Mouse (Mus musculus) forebrain, embryonic 12.5 days (tissue): ENCODE measurements around the gene Rhno1. TPM values are rescaled to one million over a fixed set of nuclear protein-coding genes. Genes with fewer than 3 reads are reported as not detected.

Experiments
- ATAC-seq: fragments of 200-750 bp; cut with Nextera tagmentation; 2 replicates; pipeline ENCODE4 v1.8.0; 2017; ENCODE audit warnings: moderate TSS enrichment; ENCODE audit not compliant: low FRiP score
- H3K27ac ChIP-seq: fragments of 300-500 bp; sonication (generic); 2 replicates; pipeline ENCODE4 v1.5.1; 2016; ENCODE audit warnings: mild to moderate bottlenecking
- H3K27me3 ChIP-seq: fragments of 300-500 bp; sonication (generic); 2 replicates; pipeline ENCODE4 v1.6.1; 2016; ENCODE audit warnings: mild to moderate bottlenecking
- H3K36me3 ChIP-seq: fragments of 300-500 bp; sonication (generic); replicated peaks from 2 replicates; pipeline ENCODE4 v1.6.1; 2016; ENCODE audit warnings: mild to moderate bottlenecking
- H3K4me1 ChIP-seq: fragments of 300-500 bp; sonication (generic); 2 replicates; pipeline ENCODE4 v1.6.1; 2016
- H3K4me2 ChIP-seq: fragments of 300-500 bp; sonication (generic); 2 replicates; pipeline ENCODE4 v1.6.1; 2016; ENCODE audit warnings: mild to moderate bottlenecking, moderate library complexity
- H3K4me3 ChIP-seq: fragments of 300-500 bp; sonication (generic); replicated peaks from 2 replicates; pipeline ENCODE4 v1.5.1; 2016; ENCODE audit warnings: mild to moderate bottlenecking
- H3K9ac ChIP-seq: fragments of 300-500 bp; sonication (generic); 2 replicates; pipeline ENCODE4 v1.6.1; 2016; ENCODE audit warnings: mild to moderate bottlenecking
- H3K9me3 ChIP-seq: fragments of 300-500 bp; sonication (generic); 2 replicates; pipeline ENCODE4 v1.6.1; 2016
- WGBS: fragments of 180-500 bp; shearing (Covaris S2); methylation state at CpG from one replicate; pipeline ENCODE4 v1.1.7; 2016; 5-methylcytosine and 5-hydroxymethylcytosine counted together
- polyA plus RNA-seq: library from polyadenylated mRNA; unstranded; fragments of >200 nt; fragmentation: Nextera tagmentation; extraction: Ambion mirVana; gene quantifications from 2 replicates; pipeline ENCODE4 v1.2.1, GENCODE M21; 2016

The Rhno1 gene
- polyA plus RNA-seq, 1 experiment from 2014 or later, result 183 TPM

DNA sequence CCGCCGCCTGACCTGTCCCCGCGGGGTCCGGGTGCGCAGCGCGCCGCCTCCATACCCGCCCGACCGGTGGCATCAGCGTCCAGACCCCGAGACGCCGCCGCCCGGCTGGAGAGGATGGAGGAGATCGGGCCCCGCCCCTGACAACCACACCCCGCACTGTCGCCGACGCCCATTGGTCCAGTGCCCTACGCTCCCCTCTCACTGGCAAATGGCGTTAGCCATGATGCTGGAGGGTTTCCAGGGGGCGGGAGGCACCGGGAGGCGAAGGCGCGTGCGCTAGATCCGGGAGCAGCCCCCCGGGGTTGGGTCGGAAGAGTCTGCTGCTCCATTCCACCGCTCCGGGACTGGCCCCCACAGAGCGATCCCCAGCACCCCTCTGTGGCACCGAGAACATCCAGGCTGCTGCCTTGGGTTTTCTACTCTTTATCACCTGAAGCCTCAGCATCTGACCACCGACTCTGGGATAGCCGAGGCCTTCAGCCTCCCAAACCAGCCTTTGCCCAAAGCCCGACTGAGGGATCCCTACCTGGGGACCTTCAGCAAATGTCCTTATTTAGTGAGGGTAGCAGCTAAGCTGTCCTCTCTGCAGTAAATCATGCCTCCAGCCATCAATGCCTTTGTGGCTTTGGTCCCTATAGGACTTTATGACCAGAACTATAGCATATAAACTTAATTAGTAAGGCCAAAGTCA is 6.8 kb downstream of the Rhno1 start, which contains the start of gene Tulp3:
TSS of gene Tulp3 (minus strand) at position 126 of the 691 bp plus-strand sequence.
- Histone ChIP-seq H3K9me3 (no peaks in the 10 kb centered on the region), H3K4me1 (peaks cover 35% of the 10 kb centered on the region), H3K9ac (peak within 1 kb of the TSS; percentile 80), H3K27ac (peak within 1 kb of the TSS; percentile 86), H3K27me3 (no peaks in the 10 kb centered on the region), H3K4me2 (peak within 1 kb of the TSS; percentile 82), H3K4me3 (peak within 1 kb of the TSS; percentile 77), H3K36me3 (peaks cover 23% of the 10 kb centered on the region)
- under 1% methylated on average over 42 of the region's 42 CpGs for WGBS
- ATAC-seq, result peak; percentile 99

- Histone ChIP-seq H3K9me3 (no peaks in the 10 kb centered on the region), H3K36me3 (peaks cover 29% of the 10 kb centered on the region), H3K4me2 (peak overlapping the region; percentile 82), H3K27ac (peak overlapping the region; percentile 86), H3K27me3 (no peaks in the 10 kb centered on the region), H3K4me1 (peaks cover 29% of the 10 kb centered on the region), H3K4me3 (peak overlapping the region; percentile 77), H3K9ac (peak overlapping the region; percentile 80)
- WGBS, result under 1% methylated on average over 28 of the region's 28 CpGs
- ATAC-seq, result peak; percentile 79
These were observed 7.5 kb downstream of the Rhno1 start for GRCm38 (mm10) chr6:128355201-128355681.

GRCm38 (mm10) chr6:128354140-128354539 is 8.6 kb downstream of the Rhno1 start:
- 39% methylated on average over 3 of the region's 3 CpGs for WGBS
- H3K36me3 ChIP-seq, result peaks cover 29% of the 10 kb centered on the region

GRCm38 (mm10) chr6:128349711-128350110 is 13.0 kb downstream of the Rhno1 start:
- H3K9me3 ChIP-seq, result no peaks in the 10 kb centered on the region
- peaks cover 8% of the 10 kb centered on the region for H3K36me3 ChIP-seq
- no peak overlapping the region for H3K27ac ChIP-seq
- H3K4me2 ChIP-seq, result no peak overlapping the region
- no peaks in the 10 kb centered on the region for H3K27me3 ChIP-seq
- H3K4me3 ChIP-seq, result no peak overlapping the region
- H3K4me1 ChIP-seq, result peaks cover 17% of the 10 kb centered on the region
- H3K9ac ChIP-seq, result no peak overlapping the region
- ATAC-seq, result no peak
- WGBS, result 60% methylated on average over 7 of the region's 7 CpGs

More at GRCm38 (mm10) chr6:128354140-128354539, 8.6 kb downstream of the Rhno1 start:
- no peak overlapping the region for H3K4me3 ChIP-seq
- H3K4me2 ChIP-seq, result peak overlapping the region; percentile 82; the same call in 1 of the 2 replicates
- no peak overlapping the region for H3K27ac ChIP-seq
- H3K9me3 ChIP-seq, result no peaks in the 10 kb centered on the region
- ATAC-seq, result no peak
- H3K9ac ChIP-seq, result no peak overlapping the region
- no peaks in the 10 kb centered on the region for H3K27me3 ChIP-seq
- peaks cover 25% of the 10 kb centered on the region for H3K4me1 ChIP-seq

GRCm38 (mm10) chr6:128346782-128347181 is 15.9 kb downstream of the Rhno1 start:
- no peak overlapping the region for H3K4me2 ChIP-seq
- H3K9me3 ChIP-seq, result no peaks in the 10 kb centered on the region
- peaks cover 20% of the 10 kb centered on the region for H3K36me3 ChIP-seq
- no peaks in the 10 kb centered on the region for H3K27me3 ChIP-seq
- H3K27ac ChIP-seq, result no peak overlapping the region
- peaks cover 6% of the 10 kb centered on the region; the same call in 1 of the 2 replicates for H3K4me1 ChIP-seq
- ATAC-seq, result no peak
- no peak overlapping the region for H3K9ac ChIP-seq
- WGBS, result 91% methylated on average over 6 of the region's 6 CpGs
- H3K4me3 ChIP-seq, result no peak overlapping the region

- Histone ChIP-seq H3K27me3 (no peaks in the 10 kb centered on the region), H3K27ac (no peak overlapping the region), H3K4me3 (no peak overlapping the region), H3K36me3 (peaks cover 17% of the 10 kb centered on the region), H3K4me2 (no peak overlapping the region), H3K9ac (no peak overlapping the region), H3K9me3 (no peaks in the 10 kb centered on the region), H3K4me1 (peaks cover 6% of the 10 kb centered on the region; the same call in 1 of the 2 replicates)
- WGBS, result 91% methylated on average over 10 of the region's 10 CpGs
- no peak for ATAC-seq
These were observed 17.1 kb downstream of the Rhno1 start for GRCm38 (mm10) chr6:128345623-128346022.

DNA sequence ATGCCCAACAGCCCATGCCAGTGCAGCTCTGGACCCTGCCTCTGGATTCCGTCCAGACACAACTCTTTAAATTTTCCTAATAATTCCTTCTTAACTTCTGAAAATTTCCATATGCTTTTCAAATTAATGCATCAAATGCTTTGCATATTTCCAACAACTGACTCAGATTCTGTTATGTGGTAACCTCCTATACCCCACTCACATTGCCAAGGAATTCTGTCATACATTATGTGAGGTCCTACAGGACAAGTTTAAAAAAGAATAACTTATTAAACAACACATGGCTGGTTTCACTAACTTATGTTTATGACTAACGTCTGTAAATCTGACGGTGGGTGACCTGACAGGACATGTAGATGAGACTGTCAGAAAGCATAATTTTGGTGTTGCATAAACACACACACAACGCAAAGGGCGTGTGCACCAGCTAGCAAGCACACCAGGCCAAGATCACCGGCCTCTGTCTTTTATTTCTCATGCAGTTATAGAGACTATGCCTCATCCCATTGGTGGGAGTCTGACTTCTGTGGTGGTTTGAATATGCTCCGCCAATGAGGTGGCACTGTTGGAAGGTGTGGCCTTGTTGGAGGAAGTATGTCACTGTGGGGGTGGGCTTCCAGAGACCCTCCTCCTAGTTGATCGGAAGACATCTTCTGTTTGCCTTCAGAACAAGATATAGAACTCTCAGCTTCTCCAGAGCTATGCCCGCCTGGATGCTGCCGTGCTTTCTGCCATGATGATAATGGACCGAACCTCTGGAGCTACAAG is 20.6 kb downstream of the Rhno1 start:
- Histone ChIP-seq H3K27ac (no peak overlapping the region), H3K27me3 (no peaks in the 10 kb centered on the region), H3K4me2 (no peak overlapping the region), H3K9me3 (no peaks in the 10 kb centered on the region), H3K9ac (no peak overlapping the region), H3K36me3 (peaks cover 13% of the 10 kb centered on the region; the same call in 1 of the 2 replicates), H3K4me3 (no peak overlapping the region), H3K4me1 (peaks cover 10% of the 10 kb centered on the region)
- WGBS, result 95% methylated on average over 11 of the region's 11 CpGs
- ATAC-seq, result no peak

DNA sequence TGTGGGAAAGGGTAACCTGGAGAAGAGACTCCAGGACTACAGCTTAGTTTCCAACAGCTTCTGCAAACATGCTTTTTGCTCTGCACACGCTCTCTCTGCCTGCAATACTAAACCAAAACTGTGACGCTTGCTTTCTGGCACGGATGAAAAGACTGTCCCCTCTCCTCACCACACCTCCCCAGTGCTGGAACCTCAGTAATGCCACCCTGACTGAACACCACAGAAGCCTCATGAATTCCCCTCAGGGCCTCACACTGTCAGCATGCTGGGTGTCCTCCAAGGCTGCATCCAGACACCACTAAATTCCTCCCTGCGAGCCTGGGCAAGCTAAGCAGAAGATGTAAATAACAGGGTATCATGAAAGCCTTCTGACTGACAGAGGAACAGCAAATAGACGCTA is 23.8 kb downstream of the Rhno1 start:
- Histone ChIP-seq H3K27ac (no peak overlapping the region), H3K4me2 (no peak overlapping the region), H3K4me1 (peaks cover 17% of the 10 kb centered on the region), H3K9ac (no peak overlapping the region), H3K4me3 (no peak overlapping the region), H3K36me3 (peaks cover 35% of the 10 kb centered on the region), H3K9me3 (no peaks in the 10 kb centered on the region), H3K27me3 (no peaks in the 10 kb centered on the region)
- no peak for ATAC-seq
- 57% methylated on average over 5 of the region's 5 CpGs for WGBS

GRCm38 (mm10) chr6:128337467-128337866 is 25.2 kb downstream of the Rhno1 start:
- WGBS, result 77% methylated on average over 7 of the region's 7 CpGs
- Histone ChIP-seq H3K27me3 (no peaks in the 10 kb centered on the region), H3K9me3 (no peaks in the 10 kb centered on the region), H3K4me2 (no peak overlapping the region), H3K4me1 (peaks cover 17% of the 10 kb centered on the region), H3K9ac (no peak overlapping the region), H3K27ac (no peak overlapping the region), H3K36me3 (peaks cover 44% of the 10 kb centered on the region), H3K4me3 (no peak overlapping the region)
- ATAC-seq, result no peak

- ATAC-seq, result peak; percentile 87
- 21% methylated on average over 12 of the region's 12 CpGs for WGBS
- Histone ChIP-seq H3K4me3 (no peak overlapping the region), H3K27me3 (no peaks in the 10 kb centered on the region), H3K4me2 (no peak overlapping the region), H3K9ac (no peak overlapping the region), H3K27ac (no peak overlapping the region), H3K4me1 (peaks cover 17% of the 10 kb centered on the region), H3K36me3 (peaks cover 58% of the 10 kb centered on the region), H3K9me3 (peaks cover 9% of the 10 kb centered on the region; the same call in 1 of the 2 replicates)
These were observed 28.1 kb downstream of the Rhno1 start for GRCm38 (mm10) chr6:128334397-128335124.

- no peaks in the 10 kb centered on the region for H3K9me3 ChIP-seq
- ATAC-seq, result peak; percentile 57; the same call in 1 of the 2 replicates
- H3K27me3 ChIP-seq, result no peaks in the 10 kb centered on the region
- no peak overlapping the region for H3K4me3 ChIP-seq
- H3K4me1 ChIP-seq, result no peaks in the 10 kb centered on the region
- peaks cover 23% of the 10 kb centered on the region for H3K36me3 ChIP-seq
- no peak overlapping the region for H3K4me2 ChIP-seq
- 14% methylated on average over 4 of the region's 4 CpGs for WGBS
- H3K27ac ChIP-seq, result no peak overlapping the region
- no peak overlapping the region for H3K9ac ChIP-seq
These were observed 44.4 kb downstream of the Rhno1 start for GRCm38 (mm10) chr6:128318317-128318716.

DNA sequence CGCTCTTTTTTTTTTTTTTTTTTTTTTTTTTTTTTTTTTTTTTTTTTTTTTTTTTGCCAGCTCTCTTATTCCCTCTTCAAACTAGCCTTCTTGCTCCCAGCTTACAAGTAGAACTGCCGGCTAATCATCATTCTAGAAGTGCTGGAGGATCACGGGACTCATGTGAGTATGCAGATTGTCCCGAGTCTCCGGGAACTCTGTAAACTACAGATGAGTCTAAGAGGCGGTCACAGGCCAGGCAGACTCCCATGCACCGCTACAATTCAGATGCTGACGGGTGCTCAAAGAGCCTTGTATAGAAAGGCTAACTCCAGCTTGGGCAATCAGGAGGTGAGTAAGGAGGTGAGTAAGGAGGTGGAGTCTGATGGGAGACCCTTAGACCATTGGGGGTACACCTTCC is 47.1 kb downstream of the Rhno1 start:
- no peak overlapping the region for H3K4me3 ChIP-seq
- H3K9ac ChIP-seq, result no peak overlapping the region
- WGBS, result 78% methylated on average over 8 of the region's 8 CpGs
- H3K36me3 ChIP-seq, result no peaks in the 10 kb centered on the region
- H3K9me3 ChIP-seq, result no peaks in the 10 kb centered on the region
- no peaks in the 10 kb centered on the region for H3K4me1 ChIP-seq
- ATAC-seq, result no peak
- no peak overlapping the region for H3K27ac ChIP-seq
- no peak overlapping the region for H3K4me2 ChIP-seq
- no peaks in the 10 kb centered on the region for H3K27me3 ChIP-seq
